Mouse (Mus musculus) right cerebral cortex, postnatal 10 days (tissue): ENCODE results near the gene Rpl14.

Experiments
- DNase-seq, 2 experiments: peaks; one replicate each; pipeline ENCODE4 v3.0.0; 2021; ENCODE audit warnings: low spot score in 2 of 2

Rpl14 gene

GRCm38 (mm10) chr9:120603956-120604355, 32.7 kb downstream of the Rpl14 start:
- no peak for DNase-seq

- no peak for DNase-seq
These were observed 39.8 kb downstream of the Rpl14 start for GRCm38 (mm10) chr9:120611055-120611454.

- DNase-seq: no peak
These were observed 42.8 kb downstream of the Rpl14 start for GRCm38 (mm10) chr9:120614059-120614458.

GRCm38 (mm10) chr9:120618101-120618500, 46.9 kb downstream of the Rpl14 start:
- DNase-seq: no peak

GRCm38 (mm10) chr9:120619347-120619708, 48.1 kb downstream of the Rpl14 start:
- DNase-seq: no peak

GRCm38 (mm10) chr9:120619709-120620408, 48.6 kb downstream of the Rpl14 start:
- peak; percentile 61 to 64 for DNase-seq

GRCm38 (mm10) chr9:120620409-120620745, 49.1 kb downstream of the Rpl14 start:
- DNase-seq: no peak
